Mouse (Mus musculus) kidney, postnatal 0 days (tissue): ENCODE data around the gene 1700029P11Rik. TPM values are rescaled to one million over a fixed set of nuclear protein-coding genes. Genes with fewer than 3 reads are reported as not detected.
A peak's percentile ranks its signal among the peaks of the same experiment; 100 is the strongest.

Source experiments
- ATAC-seq: fragments of 200-750 bp; cut with Nextera tagmentation; replicated peaks from 2 replicates; pipeline ENCODE4 v1.8.0; 2017; ENCODE audit warnings: low read depth, moderate number of reproducible peaks, moderate TSS enrichment, moderate library complexity; ENCODE audit not compliant: low FRiP score
- DNase-seq: peaks from one replicate; pipeline ENCODE4 v3.0.0-alpha.2; 2016; ENCODE audit warnings: low spot score
- H3K27ac ChIP-seq: fragments of 300-500 bp; sonication (generic); 2 replicates; pipeline ENCODE4 v1.5.1; 2014; ENCODE audit warnings: mild to moderate bottlenecking
- H3K27me3 ChIP-seq: fragments of 300-500 bp; sonication (generic); 2 replicates; pipeline ENCODE4 v1.6.1; 2014; ENCODE audit warnings: low read length, mixed read lengths; ENCODE audit not compliant: insufficient read depth
- H3K36me3 ChIP-seq: fragments of 300-500 bp; sonication (generic); 2 replicates; pipeline ENCODE4 v1.6.1; 2014; ENCODE audit warnings: low read length, mixed read lengths; ENCODE audit not compliant: insufficient read depth
- H3K4me1 ChIP-seq: fragments of 300-500 bp; sonication (generic); replicated peaks from 2 replicates; pipeline ENCODE4 v1.6.1; 2014; ENCODE audit warnings: antibody characterized with exemption, low read length, mixed read lengths; ENCODE audit not compliant: insufficient read depth
- H3K4me2 ChIP-seq: fragments of 300-500 bp; sonication (generic); 2 replicates; pipeline ENCODE4 v1.6.1; 2014; ENCODE audit warnings: mild to moderate bottlenecking, low read length, moderate library complexity, mixed read lengths
- H3K4me3 ChIP-seq: fragments of 300-500 bp; sonication (generic); replicated peaks from 2 replicates; pipeline ENCODE4 v1.5.1; 2014; ENCODE audit warnings: low read depth, low read length
- H3K9ac ChIP-seq: fragments of 300-500 bp; sonication (generic); 2 replicates; pipeline ENCODE4 v1.6.1; 2014; ENCODE audit warnings: low read depth, low read length
- H3K9me3 ChIP-seq: fragments of 300-500 bp; sonication (generic); replicated peaks from 2 replicates; pipeline ENCODE4 v1.6.1; 2016; ENCODE audit warnings: low read length, inconsistent platforms, mixed read lengths
- CTCF ChIP-seq: IDR thresholded peaks from 2 replicates; pipeline ENCODE4 v1.5.1; 2016; ENCODE audit warnings: antibody characterized with exemption, low read depth, mild to moderate bottlenecking, moderate library complexity
- WGBS: fragments of 180-500 bp; shearing (Covaris S2); extraction: QIAGEN DNeasy Blood & Tissue Kit; methylation state at CpG from one replicate; pipeline ENCODE4 v1.1.7; 2014; 5-methylcytosine and 5-hydroxymethylcytosine counted together
- polyA plus RNA-seq: library from polyadenylated mRNA; unstranded; fragments of >200 nt; fragmentation: Nextera tagmentation; extraction: Ambion mirVana; gene quantifications from 2 replicates; pipeline ENCODE4 v1.2.1, GENCODE M21; 2015

Gene 1700029P11Rik
- polyA plus RNA-seq, 1 experiment from 2014 or later = not detected

DNA sequence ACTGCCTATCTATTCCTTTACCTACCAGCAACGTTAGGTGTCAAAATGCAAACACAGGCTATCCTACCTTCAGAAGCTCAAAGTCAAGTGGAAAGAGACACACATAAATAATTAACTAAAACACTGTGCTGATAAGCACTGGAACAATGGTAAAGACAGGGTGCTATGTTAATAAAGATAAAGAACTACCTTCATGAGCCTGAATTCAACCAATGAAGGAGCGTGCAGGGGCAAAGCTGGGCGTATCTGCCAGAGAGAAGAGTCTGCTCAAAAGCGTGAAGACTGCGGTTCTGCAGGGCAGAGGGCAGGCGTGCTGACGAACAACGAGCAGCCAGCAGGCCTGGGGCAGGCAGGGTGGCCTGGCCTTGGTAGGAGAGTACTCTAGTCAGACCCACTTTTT is 23.9 kb downstream of the 1700029P11Rik start:
- H3K9me3 ChIP-seq = no peaks in the 10 kb centered on the region
- H3K36me3 ChIP-seq = peaks cover 4% of the 10 kb centered on the region; the same call in 1 of the 2 replicates
- no peak overlapping the region for H3K4me2 ChIP-seq
- H3K27ac ChIP-seq = no peak overlapping the region
- H3K27me3 ChIP-seq = no peaks in the 10 kb centered on the region
- ATAC-seq (no peak), DNase-seq (no peak)
- H3K9ac ChIP-seq = no peak overlapping the region
- 76% methylated on average over 8 of the region's 8 CpGs for WGBS
- no peaks in the 10 kb centered on the region for H3K4me1 ChIP-seq
- no peak for TF ChIP-seq CTCF
- no peak overlapping the region for H3K4me3 ChIP-seq

DNA sequence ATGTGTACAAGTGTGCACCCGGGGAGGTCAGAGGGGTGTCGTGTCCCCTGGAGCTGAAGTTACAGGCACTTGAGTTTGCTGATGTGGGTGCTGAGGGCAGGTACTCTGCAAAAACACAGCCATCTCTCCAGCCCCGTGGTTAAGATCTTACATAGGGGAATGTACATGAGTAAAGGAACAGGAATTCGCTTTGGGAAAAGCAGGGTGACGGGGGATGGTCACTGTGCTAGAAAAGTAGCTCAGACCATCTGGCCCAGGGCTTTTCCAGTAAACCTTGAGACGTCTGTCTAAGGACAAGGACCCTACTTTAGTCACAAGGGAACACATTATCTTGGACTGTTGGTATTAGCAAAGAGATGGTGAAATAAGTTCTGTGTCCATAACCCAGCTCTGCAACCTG is 31.6 kb downstream of the 1700029P11Rik start:
- no peak overlapping the region for H3K9ac ChIP-seq
- no peaks in the 10 kb centered on the region for H3K9me3 ChIP-seq
- H3K4me3 ChIP-seq = no peak overlapping the region
- H3K36me3 ChIP-seq = 0 out of 2 replicates have a peak, but pooled peaks cover 3% of the 10 kb centered on the region
- 0 out of 2 replicates have a peak, but pooled peaks cover 10% of the 10 kb centered on the region for H3K4me1 ChIP-seq
- TF ChIP-seq CTCF = no peak
- H3K27ac ChIP-seq = no peak overlapping the region
- 87% methylated on average over 6 of the region's 6 CpGs for WGBS
- ATAC-seq (no peak), DNase-seq (no peak)
- no peaks in the 10 kb centered on the region for H3K27me3 ChIP-seq
- H3K4me2 ChIP-seq = no peak overlapping the region

DNA sequence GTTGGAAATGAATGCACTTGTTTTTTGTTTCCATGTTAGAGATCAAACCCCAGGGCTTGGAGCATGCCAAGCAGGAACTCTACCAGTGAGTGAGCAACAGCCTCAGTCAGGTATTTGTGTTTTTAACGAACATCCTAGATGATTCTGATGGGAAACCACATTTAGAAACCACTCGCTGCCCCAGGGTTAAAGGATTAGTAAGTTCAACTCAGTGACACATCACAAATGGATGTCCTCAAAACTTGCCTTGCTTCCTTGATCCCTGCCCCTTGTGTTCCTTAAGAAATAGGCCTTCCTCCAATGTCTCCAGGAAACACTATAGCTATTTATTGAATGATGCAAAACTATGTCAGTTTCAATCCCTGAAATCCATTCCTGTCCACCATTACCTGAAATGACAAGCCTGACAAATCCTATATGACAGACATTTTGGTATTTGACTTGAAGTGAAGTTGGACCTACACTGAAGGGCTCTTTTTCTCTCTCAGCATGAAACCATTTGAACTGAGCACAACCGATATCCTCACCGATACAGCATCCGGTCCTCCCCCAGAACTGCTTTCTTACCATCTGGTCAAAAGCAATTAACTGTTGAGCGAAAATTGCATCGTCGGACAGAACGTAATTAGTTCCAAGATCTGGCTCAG is 34.5 kb downstream of the 1700029P11Rik start:
- 10% methylated on average over 9 of the region's 9 CpGs for WGBS
- no peaks in the 10 kb centered on the region for H3K9me3 ChIP-seq
- DNase-seq (no peak), ATAC-seq (no peak)
- H3K4me2 ChIP-seq = peak overlapping the region; percentile 95
- TF ChIP-seq CTCF = no peak
- H3K27me3 ChIP-seq = no peaks in the 10 kb centered on the region
- peak overlapping the region; percentile 82 for H3K9ac ChIP-seq
- peak overlapping the region; percentile 92 for H3K4me3 ChIP-seq
- H3K27ac ChIP-seq = 0 out of 2 replicates have a peak overlapping the region, but pooled peaks have one; percentile 71
- H3K36me3 ChIP-seq = 0 out of 2 replicates have a peak, but pooled peaks cover 3% of the 10 kb centered on the region
- H3K4me1 ChIP-seq = 0 out of 2 replicates have a peak, but pooled peaks cover 10% of the 10 kb centered on the region

DNA sequence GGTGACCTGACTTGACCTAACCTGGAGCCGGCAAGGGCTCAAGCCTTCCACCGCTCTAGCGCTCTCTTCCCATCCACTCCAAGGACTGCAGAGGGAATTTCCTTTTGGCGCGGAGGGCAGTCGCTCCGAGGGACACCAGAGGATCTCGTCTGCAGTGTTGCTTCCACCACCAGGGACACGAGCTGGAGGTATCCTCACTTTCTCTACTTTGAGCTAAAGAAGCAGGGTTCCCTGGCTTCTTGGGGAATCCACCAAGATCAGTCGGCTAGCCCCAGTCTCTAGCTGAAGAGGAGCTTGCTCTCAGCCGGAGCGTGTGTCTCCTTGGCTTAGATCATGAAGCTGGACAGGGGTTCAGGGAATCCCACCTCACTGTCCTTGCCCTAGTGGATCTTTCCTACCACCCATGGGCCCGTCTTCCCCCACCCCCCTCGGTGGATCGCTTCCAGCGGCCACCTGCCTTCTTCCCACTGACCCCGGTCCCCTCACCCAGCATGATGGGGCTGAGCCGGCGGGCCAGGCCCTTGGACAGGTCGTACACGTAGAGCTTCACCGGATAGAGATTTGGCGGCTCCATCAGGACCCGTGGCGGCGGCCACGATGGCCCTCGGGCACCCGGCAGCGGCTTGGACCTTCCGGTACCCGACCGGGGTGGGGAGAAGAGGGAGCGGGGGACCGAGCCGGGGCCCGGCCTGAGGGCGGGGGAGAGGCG is 35.2 kb downstream of the 1700029P11Rik start:
- ATAC-seq (peak; percentile 57), DNase-seq (peak; percentile 65)
- Histone ChIP-seq H3K27me3 (no peaks in the 10 kb centered on the region), H3K4me3 (peak overlapping the region; percentile 92), H3K4me1 (0 out of 2 replicates have a peak, but pooled peaks cover 10% of the 10 kb centered on the region), H3K9me3 (no peaks in the 10 kb centered on the region), H3K9ac (peak overlapping the region; percentile 82), H3K4me2 (peak overlapping the region; percentile 95), H3K27ac (peak overlapping the region; percentile 71; the same call in 1 of the 2 replicates), H3K36me3 (0 out of 2 replicates have a peak, but pooled peaks cover 3% of the 10 kb centered on the region)
- TF ChIP-seq CTCF = 0 out of 2 replicates have a peak, but pooled peaks have one; percentile 20
- 0% methylated on average over 39 of the region's 39 CpGs for WGBS

DNA sequence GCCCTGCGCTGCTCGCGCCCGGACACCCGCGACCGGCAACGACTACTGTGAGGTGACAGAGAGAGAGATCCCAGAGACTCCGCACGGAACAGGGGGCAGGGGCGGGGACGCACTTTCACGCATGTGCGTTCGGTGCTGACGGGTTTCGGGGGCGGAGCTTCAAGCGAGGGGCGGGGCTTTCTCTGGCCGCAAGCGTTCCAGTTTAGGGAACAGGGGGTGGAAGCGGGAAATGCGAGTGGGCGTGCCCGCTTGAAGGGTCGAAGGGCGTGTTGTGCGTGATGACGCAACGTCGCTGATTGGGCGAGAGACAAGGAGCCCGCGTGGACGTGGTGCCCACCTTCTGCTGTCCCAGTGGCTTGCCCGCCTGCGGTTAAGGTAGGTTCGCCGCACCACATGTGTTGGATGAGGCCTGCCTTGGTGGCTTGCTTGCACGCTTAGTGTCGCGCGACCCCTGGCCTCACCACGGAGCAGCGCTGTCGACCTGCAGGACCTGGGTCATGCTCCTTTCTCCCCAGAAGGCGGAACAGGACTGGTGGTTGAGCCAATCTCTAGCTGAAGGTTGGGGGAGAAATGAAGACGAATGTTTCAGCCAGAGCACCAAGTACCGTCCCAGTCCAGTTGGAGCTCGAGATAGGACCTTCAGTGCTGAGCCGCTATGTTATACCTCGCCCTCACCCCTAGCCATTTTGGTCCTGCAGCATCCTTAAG is 35.9 kb downstream of the 1700029P11Rik start:
- Histone ChIP-seq H3K36me3 (0 out of 2 replicates have a peak, but pooled peaks cover 3% of the 10 kb centered on the region), H3K27ac (peak overlapping the region; percentile 71; the same call in 1 of the 2 replicates), H3K9me3 (no peaks in the 10 kb centered on the region), H3K4me3 (peak overlapping the region; percentile 92), H3K9ac (peak overlapping the region; percentile 82), H3K27me3 (no peaks in the 10 kb centered on the region), H3K4me1 (0 out of 2 replicates have a peak, but pooled peaks cover 10% of the 10 kb centered on the region), H3K4me2 (peak overlapping the region; percentile 95)
- WGBS = under 1% methylated on average over 53 of the region's 53 CpGs
- TF ChIP-seq CTCF = peak; percentile 28; the same call in 1 of the 2 replicates
- peak; percentile 94 for ATAC-seq
- peak; percentile 97 for DNase-seq

DNA sequence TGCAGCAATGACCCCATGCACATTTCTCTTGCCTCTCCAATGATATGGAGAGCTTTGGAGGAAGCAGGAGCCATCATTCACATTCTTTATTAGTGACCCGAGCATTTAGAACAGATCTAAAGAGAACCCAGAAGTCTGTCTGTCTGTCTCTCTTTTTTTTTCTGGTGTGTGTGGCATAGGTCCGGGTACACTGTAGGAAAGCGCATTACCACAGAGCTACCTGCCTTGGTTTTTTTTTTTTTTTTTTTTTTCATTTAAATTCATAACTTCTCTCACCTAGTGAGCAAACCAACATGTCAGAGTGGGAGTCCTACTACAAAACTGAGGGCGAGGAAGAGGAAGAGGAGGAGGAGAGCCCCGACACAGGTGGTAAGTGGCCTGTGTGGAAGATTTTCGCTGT is 36.5 kb downstream of the 1700029P11Rik start:
- H3K4me3 ChIP-seq = peak overlapping the region; percentile 92
- no peaks in the 10 kb centered on the region for H3K9me3 ChIP-seq
- H3K9ac ChIP-seq = peak overlapping the region; percentile 53; the same call in 1 of the 2 replicates
- no peak for TF ChIP-seq CTCF
- H3K36me3 ChIP-seq = 0 out of 2 replicates have a peak, but pooled peaks cover 3% of the 10 kb centered on the region
- H3K4me2 ChIP-seq = peak overlapping the region; percentile 95
- DNase-seq (no peak), ATAC-seq (no peak)
- 13% methylated on average over 6 of the region's 6 CpGs for WGBS
- H3K27me3 ChIP-seq = no peaks in the 10 kb centered on the region
- H3K4me1 ChIP-seq = 0 out of 2 replicates have a peak, but pooled peaks cover 10% of the 10 kb centered on the region
- H3K27ac ChIP-seq = peak overlapping the region; percentile 63; the same call in 1 of the 2 replicates
